ENCODE assay signal across 24 mouse cellular contexts in the genomic region with DNA sequence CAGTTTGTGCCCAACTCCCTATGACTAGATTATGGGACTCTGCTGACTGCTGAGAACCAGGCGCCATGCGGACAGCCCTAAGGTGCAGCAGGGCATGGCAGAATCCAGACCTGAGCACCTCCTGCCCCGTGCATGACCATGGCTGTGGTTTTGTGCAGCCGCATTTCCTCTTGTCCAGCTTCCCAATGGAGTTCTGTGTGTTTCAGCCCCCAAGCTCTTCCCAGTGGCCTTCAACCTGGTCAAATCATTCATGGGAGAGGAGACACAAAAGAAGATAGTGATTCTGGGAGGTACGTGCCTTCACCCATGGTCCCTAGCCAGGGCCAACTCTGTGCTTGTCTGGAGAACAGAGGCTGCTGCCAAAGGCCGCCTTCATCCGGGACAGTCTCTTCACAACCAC. TPM values are rescaled to one million over a fixed set of nuclear protein-coding genes. Genes with fewer than 3 reads are reported as not detected.
"Had no signal": no experiment of that assay in that cellular context is flagged by ENCODE, and none has a peak within 500 bp of the region (broad histone marks: within the 10 kb centered on the region; RNA-seq: fewer than 3 reads in every experiment).

No protein-coding gene starts in this region.

- H3K36me3 ChIP-seq: neural tube, embryonic 12.5 days; neural tube, embryonic 13.5 days; neural tube, embryonic 15.5 days; stomach, embryonic 15.5 days had no signal

- H3K4me3 ChIP-seq: neural tube, embryonic 12.5 days; neural tube, embryonic 13.5 days; neural tube, embryonic 15.5 days; stomach, embryonic 15.5 days had no signal

- H3K4me1 ChIP-seq: neural tube, embryonic 12.5 days; neural tube, embryonic 13.5 days; neural tube, embryonic 15.5 days; stomach, embryonic 15.5 days had no signal

- H3K27ac ChIP-seq: neural tube, embryonic 12.5 days; neural tube, embryonic 13.5 days; neural tube, embryonic 15.5 days; stomach, embryonic 15.5 days; stomach, postnatal 0 days had no signal

- DNase-seq: retina, postnatal 1 day; right cerebral cortex, adult 18-20 months; right cerebral cortex, postnatal 14 days; right cerebral cortex, postnatal 25 days; right cerebral cortex, postnatal 4 days; spleen, adult 18-20 months; thymus, adult 18-20 months; thymus, adult 2 months; thymus, postnatal 14 days; thymus, postnatal 25 days; thymus, postnatal 36 days; thymus, postnatal 4 days had no signal

- H3K27me3 ChIP-seq: neural tube, embryonic 12.5 days; neural tube, embryonic 13.5 days; neural tube, embryonic 15.5 days; stomach, embryonic 15.5 days had no signal

- H3K9me3 ChIP-seq: neural tube, embryonic 12.5 days; neural tube, embryonic 13.5 days; neural tube, embryonic 15.5 days; stomach, embryonic 15.5 days had no signal

RNA-seq across cellular contexts. Expression of a gene that starts 11.8 kb away (rescaled TPM):
- total RNA-seq: neutrophil, adult 5-6 weeks had no signal
- polyA plus RNA-seq: neural tube, embryonic 11.5 days; neural tube, embryonic 13.5 days; neural tube, embryonic 14.5 days; neural tube, embryonic 15.5 days had no signal

RNA-seq across cellular contexts. Expression of a gene that starts 21.6 kb away (rescaled TPM):
- total RNA-seq: neutrophil, adult 5-6 weeks had no signal
- polyA plus RNA-seq: neural tube, embryonic 11.5 days; neural tube, embryonic 12.5 days; small intestine, adult 2 months; spleen, adult 2 months; stomach, embryonic 14.5 days; urinary bladder, adult 2 months had no signal

RNA-seq across cellular contexts. Expression of a gene that starts 52.2 kb away (rescaled TPM):
- total RNA-seq: neutrophil, adult 5-6 weeks had no signal

RNA-seq across cellular contexts. Expression of a gene that starts 59.6 kb away (rescaled TPM):
- total RNA-seq: neutrophil, adult 5-6 weeks had no signal
